Mouse (Mus musculus): ENCODE results near the gene Faap20.

DNA sequence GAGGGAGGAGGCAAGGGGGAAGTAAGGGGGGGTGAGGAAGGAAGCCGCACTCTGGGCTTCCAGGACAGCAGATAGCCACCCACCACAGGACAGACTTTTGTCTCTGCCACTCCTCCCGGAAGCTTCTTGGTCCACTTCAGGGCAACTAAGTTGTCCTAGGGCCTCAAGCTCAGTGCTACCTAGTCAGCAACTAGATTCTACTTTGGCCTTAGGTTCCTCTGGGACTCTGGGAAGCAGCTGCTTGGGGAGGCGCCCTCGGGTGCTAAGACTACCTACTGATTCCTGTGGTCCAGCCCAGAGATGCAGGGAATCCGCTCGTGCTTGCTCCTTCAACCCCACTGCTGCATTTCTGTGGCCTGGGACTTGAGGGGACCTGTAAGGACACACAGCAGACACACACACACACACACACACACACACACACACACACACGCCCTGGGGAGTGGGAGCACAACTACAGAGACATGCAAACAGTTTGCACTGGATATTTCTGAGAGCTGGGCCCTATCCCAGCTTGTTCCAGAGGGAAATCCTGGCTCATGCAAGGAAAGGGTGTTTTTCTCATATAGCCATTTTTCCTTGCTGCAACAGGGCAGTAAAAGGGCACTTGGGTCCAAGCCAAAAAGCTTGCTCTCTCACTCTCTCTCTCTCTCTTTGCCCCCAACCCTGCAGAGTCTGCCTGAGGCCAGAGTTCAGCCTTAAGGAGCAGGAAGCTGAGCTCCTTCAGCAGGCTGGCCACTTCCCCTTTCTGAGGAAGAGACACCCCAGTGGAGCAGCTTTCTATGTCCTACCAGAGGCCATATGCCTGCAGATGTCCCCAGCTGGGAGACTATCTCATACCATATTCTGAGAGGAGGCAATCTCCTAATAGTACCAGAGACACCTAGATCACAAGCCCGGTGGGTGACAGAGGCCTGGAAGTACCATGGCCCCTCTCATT lies 15.0 kb upstream of the Faap20 start:
- TF ChIP-seq CTCF (IDR thresholded peaks at IDR 0.05; ENCODE audit: extremely low read depth, insufficient read depth, low read length) (no peak), POLR2A (IDR thresholded peaks at IDR 0.05; ENCODE audit: extremely low read depth, insufficient read depth, low read length) (no peak)

All from cortical plate, adult 2 months (tissue).